Mouse (Mus musculus): ENCODE results near the gene Phf24.

DNA sequence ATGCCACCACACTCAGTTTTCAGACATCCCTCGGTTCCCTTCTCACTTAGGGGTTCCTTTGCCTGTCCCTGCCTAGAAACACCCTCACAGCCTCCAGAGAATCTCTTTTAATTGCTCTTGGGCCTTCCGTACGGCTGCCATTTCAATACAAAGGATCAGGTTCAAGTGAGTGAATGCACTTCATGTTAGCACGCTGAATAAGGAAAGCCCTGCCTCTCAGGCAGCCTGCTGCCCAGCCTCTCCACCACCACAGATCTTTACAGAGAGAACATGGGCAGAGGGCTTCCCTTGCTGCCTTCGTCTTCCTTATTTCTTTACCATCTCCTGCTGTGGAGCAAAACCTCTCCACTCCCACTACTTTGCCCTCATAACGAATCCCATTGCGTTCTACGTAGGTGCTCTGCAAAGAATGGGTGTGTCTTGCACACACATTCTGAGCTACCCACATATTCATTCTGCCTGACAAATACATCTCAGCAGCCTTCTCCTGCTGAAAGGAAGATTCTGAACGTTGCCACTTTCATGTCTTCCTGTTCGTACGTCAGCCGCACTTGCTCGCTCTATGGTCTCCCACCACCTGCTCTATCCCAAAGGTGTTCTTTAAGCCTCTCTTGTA lies 7.7 kb downstream of the Phf24 start:
- TF ChIP-seq CTCF (IDR thresholded peaks at IDR 0.05; ENCODE audit: control insufficient read depth, insufficient read depth, insufficient replicate concordance, low read depth, low read length): no peak
- TF ChIP-seq POLR2A (IDR thresholded peaks at IDR 0.05; ENCODE audit: control insufficient read depth, low read depth, low read length): no peak
